Mouse (Mus musculus) MEL (cell line): Measurements from ENCODE around the gene Nprl3.

Experiments used
- CTCF ChIP-seq, 3 experiments: IDR thresholded peaks in 2 of 3; conservative IDR thresholded peaks in 1 of 3; 2 replicates each; pipeline ENCODE4 v1.5.1; 2011 to 2012; ENCODE audit warnings: low read length in 3 of 3, low read depth in 2 of 3, mild to moderate bottlenecking in 2 of 3, improper control_type of control experiment in 1 of 3, inconsistent platforms in 1 of 3, mixed read lengths in 1 of 3, moderate library complexity in 1 of 3; ENCODE audit not compliant: control insufficient read depth in 1 of 3, insufficient read depth in 1 of 3, poor library complexity in 1 of 3, severe bottlenecking in 1 of 3
- KAT2A ChIP-seq: conservative IDR thresholded peaks from 2 replicates; pipeline ENCODE4 v1.6.1; 2012; ENCODE audit warnings: low read depth, low read length, improper control_type of control experiment, inconsistent platforms
- SMC3 ChIP-seq: IDR thresholded peaks from 2 replicates; pipeline ENCODE4 v1.6.1; 2011; ENCODE audit warnings: low read depth, low read length, improper control_type of control experiment

DNA sequence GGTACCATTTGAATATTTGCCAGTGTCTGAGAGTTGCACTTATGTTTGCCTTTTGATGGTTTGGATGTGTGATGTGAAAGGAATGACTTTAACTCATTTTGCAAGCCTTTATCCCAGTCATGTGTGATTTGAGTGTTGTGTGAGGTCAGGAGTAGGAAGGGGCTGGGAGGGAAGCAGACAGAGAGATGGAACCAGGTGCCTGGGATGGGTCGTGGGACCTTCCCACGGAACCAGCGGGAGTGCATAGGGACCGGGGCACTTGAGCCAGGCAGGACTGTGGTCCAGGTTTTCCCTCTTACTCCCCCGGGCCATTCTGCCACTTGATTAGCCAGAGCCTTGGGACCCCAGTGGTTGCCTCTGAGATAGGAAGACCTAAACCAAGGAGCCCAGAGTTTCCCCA, 457 bp upstream of the Nprl3 start:
- TF ChIP-seq CTCF (IDR thresholded peaks at IDR 0.05 in 2 of 3, conservative IDR thresholded peaks at IDR 0.05 in 1 of 3; ENCODE audit: control insufficient read depth in 1 of 3, insufficient read depth in 1 of 3, low read depth in 2 of 3, low read length in 3 of 3, poor library complexity in 1 of 3, severe bottlenecking in 1 of 3), result no peak
- TF ChIP-seq KAT2A, result no peak
- no peak for TF ChIP-seq SMC3
